Mouse (Mus musculus): ENCODE results near the gene Scn2b. TPM values are rescaled to one million over a fixed set of nuclear protein-coding genes. Genes with fewer than 3 reads are reported as not detected.

The Scn2b gene
- polyA plus RNA-seq (2012; rRNA removed): 10.3 and 10.8 TPM in 2 replicates

DNA sequence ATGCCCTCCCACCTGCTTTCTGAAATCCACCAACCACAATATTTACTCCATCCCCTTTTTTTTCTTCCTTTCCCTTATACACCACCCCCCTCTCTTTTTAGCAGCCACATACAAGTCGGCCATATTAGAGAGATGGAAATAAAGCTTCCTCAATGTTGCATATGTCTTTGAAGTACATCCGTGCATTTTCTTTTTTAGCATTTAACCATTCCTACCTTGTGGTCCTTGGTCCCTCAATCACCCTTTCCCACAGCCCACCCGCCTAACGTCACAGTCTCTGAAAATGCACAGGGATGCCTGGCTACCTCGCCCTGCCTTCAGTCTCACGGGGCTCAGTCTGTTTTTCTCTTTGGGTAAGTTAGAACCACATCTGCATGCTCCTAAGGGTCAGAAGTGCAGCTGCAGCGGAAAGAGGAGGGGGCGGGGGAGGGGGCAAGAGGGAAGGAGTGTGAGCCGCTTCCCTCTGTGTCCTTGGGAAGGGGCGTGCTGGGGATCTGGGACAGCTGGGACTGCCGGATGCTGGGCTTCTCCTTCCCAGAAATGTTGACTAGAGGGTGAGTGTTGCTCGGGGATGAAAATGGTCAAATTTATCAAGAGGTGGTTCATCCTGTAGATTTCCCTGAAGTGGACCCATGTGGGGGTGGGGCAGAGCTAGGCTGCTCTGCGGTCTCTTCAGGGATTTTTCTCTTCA lies at the start of gene Scn2b:
TSS of gene Scn2b (plus strand) at position 42 of the 691 bp plus-strand sequence.

DNA sequence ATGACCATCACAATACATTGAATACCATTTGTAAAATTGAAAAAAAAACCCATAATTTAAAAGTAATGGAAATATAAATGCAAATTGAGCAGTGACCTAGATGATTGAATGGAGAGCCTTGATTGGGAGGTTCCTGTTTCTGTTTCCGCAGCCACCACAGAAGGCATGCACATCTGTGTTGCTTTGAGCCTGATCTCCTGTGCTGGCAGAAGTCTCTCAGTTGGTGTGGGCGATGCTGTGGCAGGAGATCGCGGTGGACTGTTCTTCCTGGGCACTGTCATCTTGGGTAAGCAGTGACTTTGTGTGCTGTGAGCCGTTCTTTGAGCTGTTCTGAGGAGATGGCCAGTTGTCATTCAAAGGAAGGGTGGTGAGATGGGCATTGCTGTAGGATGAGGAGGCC lies 38.6 kb upstream of the Scn2b start, which contains the start of gene Jaml:
TSS of gene Jaml (plus strand) at position 173 of the 400 bp plus-strand sequence.

GRCm38 (mm10) chr9:45138191-45139032 lies 20.8 kb downstream of the Scn2b start, which contains the start of gene Scn4b:
Scn4b (plus strand) TSS chr9:45138395.

Other genes with a start within 250 kb of the Scn2b start
- gene Kmt2a, start 236.5 kb upstream of the Scn2b start, polyA plus RNA-seq (2012; rRNA removed): 24.3 and 28.4 TPM in 2 replicates
- 674 and 804 TPM in 2 replicates for gene Atp5l, start 197.0 kb upstream of the Scn2b start, polyA plus RNA-seq (2012; rRNA removed)
- 26.6 and 29.3 TPM in 2 replicates for gene Ube4a, start 152.2 kb upstream of the Scn2b start, polyA plus RNA-seq (2012; rRNA removed)
- not detected in 2 replicates for gene Cd3g, start 137.4 kb upstream of the Scn2b start, polyA plus RNA-seq (2012; rRNA removed)
- gene Cd3d, start 136.0 kb upstream of the Scn2b start, polyA plus RNA-seq (2012; rRNA removed): not detected in 2 replicates
- gene Cd3e, start 108.2 kb upstream of the Scn2b start, polyA plus RNA-seq (2012; rRNA removed): not detected in 2 replicates
- 1.6 and 4.1 TPM in 2 replicates for gene Mpzl2, start 78.0 kb upstream of the Scn2b start, polyA plus RNA-seq (2012; rRNA removed)
- gene Mpzl3, start 62.6 kb upstream of the Scn2b start, polyA plus RNA-seq (2012; rRNA removed): 0.90 and 1.2 TPM in 2 replicates
- gene Jaml, start 38.6 kb upstream of the Scn2b start, polyA plus RNA-seq (2012; rRNA removed): 0.07 and 0.17 TPM in 2 replicates
- gene Scn4b, start 20.6 kb downstream of the Scn2b start, polyA plus RNA-seq (2012; rRNA removed): 0.38 and 0.80 TPM in 2 replicates
- gene BC049352, start 64.2 kb downstream of the Scn2b start, polyA plus RNA-seq (2012; rRNA removed): 0.32 and 0.51 TPM in 2 replicates
- gene Tmprss4, start 86.3 kb downstream of the Scn2b start, polyA plus RNA-seq (2012; rRNA removed): 0.14 TPM in 1 of 2 replicates, not detected in the other
- 0.63 and 0.83 TPM in 2 replicates for gene Il10ra, start 151.4 kb downstream of the Scn2b start, polyA plus RNA-seq (2012; rRNA removed)
- 0.01 and 0.26 TPM in 2 replicates for gene Tmprss13, start 201.3 kb downstream of the Scn2b start, polyA plus RNA-seq (2012; rRNA removed)